Mouse (Mus musculus) NIH3T3 (cell line): Measurements from ENCODE around the gene Synpo2.

ENCODE experiments used
- DNase-seq: peaks from one replicate; pipeline ENCODE4 v3.0.0-alpha.2; 2012; ENCODE audit warnings: low read depth

The Synpo2 gene

GRCm38 (mm10) chr3:123166450-123166849, 69.5 kb downstream of the Synpo2 start:
- DNase-seq: peak; percentile 36

GRCm38 (mm10) chr3:123164183-123164582, 71.8 kb downstream of the Synpo2 start:
- no peak for DNase-seq

GRCm38 (mm10) chr3:123163192-123163523, 72.8 kb downstream of the Synpo2 start:
- no peak for DNase-seq

GRCm38 (mm10) chr3:123162289-123163191, 73.4 kb downstream of the Synpo2 start:
- no peak for DNase-seq

- DNase-seq: peak; percentile 88
These were observed 75.2 kb downstream of the Synpo2 start for GRCm38 (mm10) chr3:123160792-123161191.

GRCm38 (mm10) chr3:123159139-123159824, 76.7 kb downstream of the Synpo2 start:
- peak; percentile 90 for DNase-seq

GRCm38 (mm10) chr3:123158579-123158978, 77.4 kb downstream of the Synpo2 start:
- peak; percentile 67 for DNase-seq

- no peak for DNase-seq
These were observed 82.6 kb downstream of the Synpo2 start for GRCm38 (mm10) chr3:123153337-123153736.

- no peak for DNase-seq
These were observed 83.0 kb downstream of the Synpo2 start for GRCm38 (mm10) chr3:123152911-123153310.

GRCm38 (mm10) chr3:123150523-123151135, 85.3 kb downstream of the Synpo2 start:
- peak; percentile 27 for DNase-seq

- no peak for DNase-seq
These were observed 86.4 kb downstream of the Synpo2 start for GRCm38 (mm10) chr3:123149380-123150162.

GRCm38 (mm10) chr3:123148641-123149040, 87.3 kb downstream of the Synpo2 start:
- DNase-seq: no peak

GRCm38 (mm10) chr3:123146557-123146956, 89.4 kb downstream of the Synpo2 start:
- DNase-seq: no peak

GRCm38 (mm10) chr3:123145942-123146341, 90.0 kb downstream of the Synpo2 start:
- DNase-seq: no peak

- DNase-seq: no peak
These were observed 92.5 kb downstream of the Synpo2 start for GRCm38 (mm10) chr3:123143412-123143811.

GRCm38 (mm10) chr3:123142298-123142697, 93.7 kb downstream of the Synpo2 start:
- DNase-seq: no peak

GRCm38 (mm10) chr3:123141069-123141468, 94.9 kb downstream of the Synpo2 start:
- no peak for DNase-seq

- DNase-seq: no peak
These were observed 95.8 kb downstream of the Synpo2 start for GRCm38 (mm10) chr3:123140134-123140533.

GRCm38 (mm10) chr3:123139619-123140018, 96.3 kb downstream of the Synpo2 start:
- DNase-seq: no peak

GRCm38 (mm10) chr3:123138274-123139003, 97.5 kb downstream of the Synpo2 start:
- peak; percentile 94 for DNase-seq

- DNase-seq: peak; percentile 22
These were observed 103.8 kb downstream of the Synpo2 start for GRCm38 (mm10) chr3:123132101-123132500.
